9 mouse cellular contexts compared by ENCODE assay signal in the genomic region with DNA sequence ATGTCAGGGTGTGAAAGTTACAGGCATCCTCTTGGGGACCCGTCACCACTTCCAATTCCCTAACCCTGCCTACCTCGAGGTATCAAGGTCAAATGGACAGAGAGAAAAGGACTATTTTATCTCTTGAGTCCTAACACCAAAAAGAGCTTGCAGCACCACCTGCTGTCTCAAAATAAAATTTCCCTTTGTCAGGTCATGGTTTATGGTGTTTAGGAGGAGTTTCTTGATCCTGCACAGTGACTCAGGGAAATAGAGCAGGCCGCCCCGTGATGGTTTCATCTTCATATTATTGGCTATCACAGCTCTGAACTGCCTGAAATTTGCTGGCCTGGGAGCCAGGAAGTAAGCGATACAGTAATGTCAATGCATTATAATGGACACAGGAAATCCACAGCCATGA. TPM values are rescaled to one million over a fixed set of nuclear protein-coding genes. Genes with fewer than 3 reads are reported as not detected.
DNase-seq lines count a peak whose midpoint lies in the region; ATAC-seq and TF ChIP-seq lines count a peak whose summit lies in the region.
"Had no signal": no experiment of that assay in that cellular context is flagged by ENCODE, and none has a peak within 500 bp of the region (broad histone marks: within the 10 kb centered on the region; RNA-seq: fewer than 3 reads in every experiment).

No protein-coding gene starts in this region.

- H3K36me3 ChIP-seq in forebrain, embryonic 14.5 days (ENCODE audit: control insufficient read depth, insufficient read depth, low read length): no peaks in the 10 kb centered on the region
- no peaks in the 10 kb centered on the region for H3K36me3 ChIP-seq in forebrain, embryonic 11.5 days (ENCODE audit: control insufficient read depth, insufficient read depth, low read length)
- H3K36me3 ChIP-seq in hindbrain, postnatal 0 days (ENCODE audit: insufficient read depth, low read length): no peaks in the 10 kb centered on the region
- H3K36me3 ChIP-seq: neural tube, embryonic 13.5 days had no signal

- H3K9me3 ChIP-seq in forebrain, embryonic 14.5 days (replicated peaks; ENCODE audit: control insufficient read depth, low read length): no peaks in the 10 kb centered on the region
- no peaks in the 10 kb centered on the region for H3K9me3 ChIP-seq in forebrain, embryonic 11.5 days (ENCODE audit: control insufficient read depth, low read length)
- no peaks in the 10 kb centered on the region for H3K9me3 ChIP-seq in hindbrain, postnatal 0 days (ENCODE audit: low read length)
- H3K9me3 ChIP-seq: neural tube, embryonic 13.5 days had no signal

- no peaks in the 10 kb centered on the region for H3K4me1 ChIP-seq in forebrain, embryonic 14.5 days (ENCODE audit: control insufficient read depth, insufficient read depth, low read length)
- H3K4me1 ChIP-seq in forebrain, embryonic 11.5 days (replicated peaks; ENCODE audit: control insufficient read depth, insufficient read depth, low read length): no peaks in the 10 kb centered on the region
- H3K4me1 ChIP-seq in hindbrain, postnatal 0 days (ENCODE audit: insufficient read depth, low read length): no peaks in the 10 kb centered on the region

- no peak overlapping the region for H3K27ac ChIP-seq in forebrain, embryonic 14.5 days (ENCODE audit: low read depth, low read length)
- no peak overlapping the region for H3K27ac ChIP-seq in forebrain, embryonic 11.5 days (ENCODE audit: low read depth, low read length)
- no peak overlapping the region for H3K27ac ChIP-seq in hindbrain, postnatal 0 days
- H3K27ac ChIP-seq: neural tube, embryonic 13.5 days had no signal

- ATAC-seq in forebrain, embryonic 14.5 days: peak; percentile 26; the same call in 1 of the 2 replicates
- ATAC-seq in forebrain, embryonic 11.5 days (replicated peaks; ENCODE audit: low FRiP score): no peak
- ATAC-seq in hindbrain, postnatal 0 days: peak; percentile 52

- no peaks in the 10 kb centered on the region for H3K27me3 ChIP-seq in forebrain, embryonic 14.5 days (replicated peaks; ENCODE audit: control insufficient read depth, insufficient read depth, low read length)
- H3K27me3 ChIP-seq in forebrain, embryonic 11.5 days (ENCODE audit: control insufficient read depth, insufficient read depth, low read length): no peaks in the 10 kb centered on the region
- H3K27me3 ChIP-seq in hindbrain, postnatal 0 days (ENCODE audit: insufficient read depth, low read length): no peaks in the 10 kb centered on the region
- H3K27me3 ChIP-seq: neural tube, embryonic 13.5 days had no signal

- no peak overlapping the region for H3K4me2 ChIP-seq in forebrain, embryonic 14.5 days (ENCODE audit: low read length)
- no peak overlapping the region for H3K4me2 ChIP-seq in forebrain, embryonic 11.5 days (ENCODE audit: low read depth, low read length, severe bottlenecking)
- no peak overlapping the region for H3K4me2 ChIP-seq in hindbrain, postnatal 0 days (ENCODE audit: low read depth, low read length)
- H3K4me2 ChIP-seq: neural tube, embryonic 13.5 days had no signal

- WGBS in forebrain, embryonic 14.5 days: 53% methylated on average over 5 of the region's 5 CpGs
- WGBS in forebrain, embryonic 11.5 days: 61% methylated on average over 5 of the region's 5 CpGs
- 44% methylated on average over 5 of the region's 5 CpGs for WGBS in hindbrain, postnatal 0 days

- peak; percentile 76 for DNase-seq in forebrain, embryonic 14.5 days (ENCODE audit: low spot score)
- DNase-seq in forebrain, embryonic 11.5 days (ENCODE audit: low spot score): no peak
- DNase-seq in right cerebral cortex, adult 2 months (ENCODE audit: low spot score in 2 of 2): peak; percentile 60 to 64
- DNase-seq in right cerebral cortex, postnatal 25 days: no peak
- peak; percentile 54 to 76 for DNase-seq in cerebellum, postnatal 36 days
- DNase-seq in hindbrain, postnatal 0 days (ENCODE audit: low spot score): peak; percentile 74
- peak; percentile 56 for DNase-seq in lung, postnatal 36 days
- DNase-seq in spleen, adult 12 weeks (ENCODE audit: low spot score): no peak

- H3K9ac ChIP-seq in forebrain, embryonic 14.5 days (ENCODE audit: low read length): no peak overlapping the region
- no peak overlapping the region for H3K9ac ChIP-seq in forebrain, embryonic 11.5 days (ENCODE audit: low read length)
- H3K9ac ChIP-seq in hindbrain, postnatal 0 days (replicated peaks; ENCODE audit: low read length): no peak overlapping the region
- H3K9ac ChIP-seq: neural tube, embryonic 13.5 days had no signal

- TF ChIP-seq CTCF in hindbrain, postnatal 0 days (IDR thresholded peaks at IDR 0.05; ENCODE audit: low read depth): peak; percentile 75

- H3K4me3 ChIP-seq in forebrain, embryonic 14.5 days (ENCODE audit: low read depth, low read length): no peak overlapping the region
- no peak overlapping the region for H3K4me3 ChIP-seq in forebrain, embryonic 11.5 days (ENCODE audit: low read depth, low read length)
- H3K4me3 ChIP-seq in hindbrain, postnatal 0 days (ENCODE audit: low read length): no peak overlapping the region
- H3K4me3 ChIP-seq: neural tube, embryonic 13.5 days had no signal

RNA-seq across cellular contexts. Expression of a gene that starts 56.6 kb away (rescaled TPM):
- polyA plus RNA-seq in forebrain, embryonic 14.5 days (2014; fragmentation: Nextera tagmentation; extraction: Ambion mirVana): 24.9 and 43.9 TPM in 2 replicates
- 25.3 and 26.3 TPM in 2 replicates for polyA plus RNA-seq in forebrain, embryonic 11.5 days (2014; fragmentation: Nextera tagmentation; extraction: Ambion mirVana)
- total RNA-seq in hindbrain, postnatal 0 days (2014; rRNA removed): 149 and 155 TPM in 2 replicates
- 30.7 and 33.0 TPM in 2 replicates for polyA plus RNA-seq in hindbrain, postnatal 0 days (2015; fragmentation: Nextera tagmentation; extraction: Ambion mirVana)

RNA-seq across cellular contexts. Expression of a gene that starts 57.0 kb away (rescaled TPM):
- polyA plus RNA-seq in forebrain, embryonic 14.5 days (2014; fragmentation: Nextera tagmentation; extraction: Ambion mirVana): 32.2 and 40.3 TPM in 2 replicates
- 2.4 and 3.0 TPM in 2 replicates for polyA plus RNA-seq in forebrain, embryonic 11.5 days (2014; fragmentation: Nextera tagmentation; extraction: Ambion mirVana)
- 99.4 and 107 TPM in 2 replicates for total RNA-seq in hindbrain, postnatal 0 days (2014; rRNA removed)
- polyA plus RNA-seq in hindbrain, postnatal 0 days (2015; fragmentation: Nextera tagmentation; extraction: Ambion mirVana): 97.8 and 99.2 TPM in 2 replicates

Comparison
In these comparisons a context has a peak if more than half of its experiments do, and no peak if none do; other contexts are left out.
1. DNase-seq: peak in forebrain, embryonic 14.5 days (single experiment), right cerebral cortex, adult 2 months (2 of 2), cerebellum, postnatal 36 days (2 of 2), hindbrain, postnatal 0 days (single experiment) and lung, postnatal 36 days (single experiment); none in forebrain, embryonic 11.5 days (single experiment), right cerebral cortex, postnatal 25 days (single experiment) and spleen, adult 12 weeks (single experiment).